13 mouse cellular contexts compared by ENCODE assay signal in the genomic region with DNA sequence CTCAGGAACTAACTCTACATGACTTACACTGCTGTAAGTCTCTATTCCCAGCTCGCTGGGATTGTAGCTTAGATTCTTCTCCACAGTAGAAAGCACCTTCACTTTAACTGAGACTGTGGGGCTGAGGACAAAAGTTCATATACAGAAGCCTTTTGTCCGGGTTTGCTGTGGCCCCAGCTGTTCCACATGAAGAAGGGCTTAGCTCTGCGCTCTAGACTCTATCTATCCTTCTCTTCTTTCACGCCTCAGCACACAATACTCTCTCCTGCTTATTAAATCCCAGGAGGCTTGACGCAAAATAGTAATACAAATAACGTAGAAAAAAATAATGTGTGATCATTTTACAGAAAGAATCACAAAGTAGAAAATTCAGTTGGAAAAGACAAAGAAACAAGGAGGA.
DNase-seq lines count a peak whose midpoint lies in the region; ATAC-seq and TF ChIP-seq lines count a peak whose summit lies in the region.
"Had no signal": no experiment of that assay in that cellular context is flagged by ENCODE, and none has a peak within 500 bp of the region (broad histone marks: within the 10 kb centered on the region; RNA-seq: fewer than 3 reads in every experiment).

No protein-coding gene starts in this region.

- no peaks in the 10 kb centered on the region for H3K9me3 ChIP-seq in neural tube, embryonic 12.5 days
- no peaks in the 10 kb centered on the region for H3K9me3 ChIP-seq in forebrain, embryonic 11.5 days (ENCODE audit: control insufficient read depth, low read length)
- no peaks in the 10 kb centered on the region for H3K9me3 ChIP-seq in hindbrain, postnatal 0 days (ENCODE audit: low read length)

- H3K27me3 ChIP-seq in neural tube, embryonic 12.5 days (replicated peaks) = no peaks in the 10 kb centered on the region
- H3K27me3 ChIP-seq in forebrain, embryonic 11.5 days (ENCODE audit: control insufficient read depth, insufficient read depth, low read length) = no peaks in the 10 kb centered on the region
- no peaks in the 10 kb centered on the region for H3K27me3 ChIP-seq in hindbrain, postnatal 0 days (ENCODE audit: insufficient read depth, low read length)

- H3K9ac ChIP-seq in neural tube, embryonic 12.5 days = no peak overlapping the region
- peak overlapping the region; percentile 43 for H3K9ac ChIP-seq in forebrain, embryonic 11.5 days (ENCODE audit: low read length)
- H3K9ac ChIP-seq in hindbrain, postnatal 0 days (replicated peaks; ENCODE audit: low read length) = peak overlapping the region; percentile 41; the same call in 1 of the 2 replicates

- no peaks in the 10 kb centered on the region for H3K4me1 ChIP-seq in neural tube, embryonic 12.5 days
- peaks cover 4% of the 10 kb centered on the region; the same call in 1 of the 2 replicates for H3K4me1 ChIP-seq in forebrain, embryonic 11.5 days (replicated peaks; ENCODE audit: control insufficient read depth, insufficient read depth, low read length)
- no peaks in the 10 kb centered on the region for H3K4me1 ChIP-seq in hindbrain, postnatal 0 days (ENCODE audit: insufficient read depth, low read length)

- ATAC-seq in neural tube, embryonic 12.5 days (ENCODE audit: low FRiP score, low read depth) = peak; percentile 56
- ATAC-seq in forebrain, embryonic 11.5 days (replicated peaks; ENCODE audit: low FRiP score) = peak; percentile 54; the same call in 1 of the 2 replicates
- no peak; the same call in 1 of the 2 replicates for ATAC-seq in hindbrain, postnatal 0 days
- ATAC-seq: lung, postnatal 0 days had no signal

- no peaks in the 10 kb centered on the region for H3K36me3 ChIP-seq in neural tube, embryonic 12.5 days
- H3K36me3 ChIP-seq in forebrain, embryonic 11.5 days (ENCODE audit: control insufficient read depth, insufficient read depth, low read length) = no peaks in the 10 kb centered on the region
- no peaks in the 10 kb centered on the region for H3K36me3 ChIP-seq in hindbrain, postnatal 0 days (ENCODE audit: insufficient read depth, low read length)

- WGBS in neural tube, embryonic 12.5 days = 57% methylated on average over 6 of the region's 6 CpGs
- 22% methylated on average over 6 of the region's 6 CpGs for WGBS in forebrain, embryonic 11.5 days
- 24% methylated on average over 6 of the region's 6 CpGs for whole genome bisulfite sequencing in hindbrain, postnatal 0 days

- TF ChIP-seq CTCF in hindbrain, postnatal 0 days (IDR thresholded peaks at IDR 0.05; ENCODE audit: low read depth) = no peak

- no peak for DNase-seq in neural tube, embryonic 10.5 days (ENCODE audit: extremely low spot score, low spot score)
- no peak for DNase-seq in forebrain, embryonic 11.5 days (ENCODE audit: low spot score)
- peak; percentile 35 for DNase-seq in hindbrain, postnatal 0 days (ENCODE audit: low spot score)
- peak; percentile 72 for DNase-seq in retina, postnatal 1 day
- no peak for DNase-seq in ovary, postnatal 14 days (ENCODE audit: low spot score)
- no peak for DNase-seq in spleen, postnatal 10 days (ENCODE audit: low spot score in 2 of 2)
- DNase-seq in adrenal gland, postnatal 25 days = no peak
- DNase-seq: cerebellum, adult 8-10 months; heart, adult 11 months; heart, postnatal 14 days; kidney, adult 2 months had no signal

- no peak overlapping the region for H3K27ac ChIP-seq in neural tube, embryonic 12.5 days
- peak overlapping the region; percentile 74 for H3K27ac ChIP-seq in forebrain, embryonic 11.5 days (ENCODE audit: low read depth, low read length)
- H3K27ac ChIP-seq in hindbrain, postnatal 0 days = peak overlapping the region; percentile 84

- no peak overlapping the region; the same call in 1 of the 2 replicates for H3K4me2 ChIP-seq in neural tube, embryonic 12.5 days (replicated peaks)
- peak overlapping the region; percentile 43 for H3K4me2 ChIP-seq in forebrain, embryonic 11.5 days (ENCODE audit: low read depth, low read length, severe bottlenecking)
- H3K4me2 ChIP-seq in hindbrain, postnatal 0 days (ENCODE audit: low read depth, low read length) = peak overlapping the region; percentile 51

- H3K4me3 ChIP-seq in neural tube, embryonic 12.5 days = no peak overlapping the region
- no peak overlapping the region; the same call in 1 of the 2 replicates for H3K4me3 ChIP-seq in forebrain, embryonic 11.5 days (ENCODE audit: low read depth, low read length)
- peak overlapping the region; percentile 28 for H3K4me3 ChIP-seq in hindbrain, postnatal 0 days (ENCODE audit: low read length)

Comparison
In these comparisons a context has a peak if more than half of its experiments do, and no peak if none do; other contexts are left out.
1. DNase-seq: peak in hindbrain, postnatal 0 days (single experiment) and retina, postnatal 1 day (single experiment); none in neural tube, embryonic 10.5 days (single experiment), forebrain, embryonic 11.5 days (single experiment), ovary, postnatal 14 days (single experiment), spleen, postnatal 10 days (0 of 2) and adrenal gland, postnatal 25 days (single experiment).